Mouse (Mus musculus): Measurements from ENCODE around the gene Fam98c.

The Fam98c gene

DNA sequence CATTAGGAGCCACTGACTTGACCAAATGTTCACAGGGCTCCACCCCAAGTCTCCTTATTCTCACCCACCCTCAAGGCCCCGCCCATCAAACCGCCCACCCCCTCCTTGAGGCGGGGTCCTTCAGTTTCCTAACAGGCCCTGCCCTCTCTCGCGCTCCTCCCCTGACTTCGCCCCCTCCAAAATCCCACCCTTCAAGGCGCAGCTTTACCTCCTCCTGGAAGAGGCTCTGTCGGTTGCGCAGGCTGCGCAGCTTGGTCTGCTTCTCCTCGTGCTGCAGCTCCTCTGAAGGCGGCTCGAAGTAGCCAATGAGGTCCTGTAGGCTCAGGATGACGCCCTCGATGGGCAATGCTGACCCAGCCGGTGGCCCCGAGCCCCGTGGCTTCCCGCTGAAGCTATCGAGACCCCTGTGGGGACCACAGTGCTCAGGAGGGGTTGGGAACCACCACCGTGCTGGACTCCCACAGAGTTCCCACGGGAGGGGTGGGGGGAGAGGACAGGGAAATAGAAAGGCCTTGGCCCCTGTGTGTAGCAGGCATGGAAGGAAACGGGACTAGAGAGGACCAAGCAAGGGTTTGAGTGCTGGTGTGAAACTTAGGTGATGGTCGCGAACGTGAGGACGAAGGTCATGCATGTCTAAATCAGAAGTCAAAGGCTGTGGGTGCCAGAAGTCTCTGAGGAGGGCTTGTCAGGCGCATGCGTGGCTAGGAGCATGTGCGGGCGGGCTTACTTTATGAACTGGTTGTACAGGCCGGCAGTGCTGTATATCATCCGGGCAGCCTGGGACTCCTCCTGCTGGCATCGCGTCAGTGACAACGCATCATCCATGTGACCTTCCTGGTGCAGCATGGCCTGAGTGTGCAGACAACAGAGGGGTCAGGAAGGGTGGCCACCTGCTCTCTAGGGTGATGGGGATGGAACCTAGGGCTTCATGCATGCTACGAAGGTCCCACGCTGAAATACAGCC is 46.8 kb downstream of the Fam98c start:
- DNase-seq (ENCODE audit: low spot score in 2 of 2), result no peak

Measured in spleen, postnatal 10 days (tissue).